Mouse (Mus musculus): Measurements from ENCODE around the gene Htr1d. TPM values are rescaled to one million over a fixed set of nuclear protein-coding genes. Genes with fewer than 3 reads are reported as not detected.

Htr1d gene
- polyA plus RNA-seq, 1 experiment from 2014 or later = not detected

- no peak overlapping the region for H3K27ac ChIP-seq (ENCODE audit: low read length)
- no peak for ATAC-seq (ENCODE audit: low read depth)
- WGBS (ENCODE audit: insufficient replicate concordance) = 57% methylated on average over 4 of the region's 4 CpGs
- H3K9me3 ChIP-seq (replicated peaks; ENCODE audit: control insufficient read depth, low read length) = no peaks in the 10 kb centered on the region
- H3K9ac ChIP-seq (ENCODE audit: low read depth, low read length) = no peak overlapping the region
- no peak overlapping the region for H3K4me3 ChIP-seq (ENCODE audit: low read depth, low read length)
- no peaks in the 10 kb centered on the region for H3K36me3 ChIP-seq (ENCODE audit: control insufficient read depth, insufficient read depth)
- H3K4me2 ChIP-seq (ENCODE audit: low read depth, low read length) = no peak overlapping the region
- no peaks in the 10 kb centered on the region for H3K27me3 ChIP-seq (ENCODE audit: control insufficient read depth, insufficient read depth, low read depth, low read length)
- H3K4me1 ChIP-seq (ENCODE audit: control insufficient read depth, low read depth, low read length) = no peaks in the 10 kb centered on the region
These were observed 21.2 kb downstream of the Htr1d start for GRCm38 (mm10) chr4:136444561-136444960.

- H3K27ac ChIP-seq (ENCODE audit: low read length) = no peak overlapping the region
- no peaks in the 10 kb centered on the region for H3K9me3 ChIP-seq (replicated peaks; ENCODE audit: control insufficient read depth, low read length)
- ATAC-seq (ENCODE audit: low read depth) = no peak
- H3K27me3 ChIP-seq (ENCODE audit: control insufficient read depth, insufficient read depth, low read depth, low read length) = no peaks in the 10 kb centered on the region
- WGBS (ENCODE audit: insufficient replicate concordance) = 48% methylated on average over 5 of the region's 5 CpGs
- H3K9ac ChIP-seq (ENCODE audit: low read depth, low read length) = no peak overlapping the region
- H3K36me3 ChIP-seq (ENCODE audit: control insufficient read depth, insufficient read depth) = no peaks in the 10 kb centered on the region
- H3K4me1 ChIP-seq (ENCODE audit: control insufficient read depth, low read depth, low read length) = peaks cover 6% of the 10 kb centered on the region
- H3K4me3 ChIP-seq (ENCODE audit: low read depth, low read length) = no peak overlapping the region
- no peak overlapping the region for H3K4me2 ChIP-seq (ENCODE audit: low read depth, low read length)
These were observed 26.5 kb downstream of the Htr1d start for GRCm38 (mm10) chr4:136449795-136450194.

GRCm38 (mm10) chr4:136450271-136450670 is 26.9 kb downstream of the Htr1d start:
- peaks cover 6% of the 10 kb centered on the region for H3K4me1 ChIP-seq (ENCODE audit: control insufficient read depth, low read depth, low read length)
- H3K4me2 ChIP-seq (ENCODE audit: low read depth, low read length) = no peak overlapping the region
- ATAC-seq (ENCODE audit: low read depth) = no peak
- 55% methylated on average over 4 of the region's 4 CpGs for WGBS (ENCODE audit: insufficient replicate concordance)
- H3K9ac ChIP-seq (ENCODE audit: low read depth, low read length) = no peak overlapping the region
- no peak overlapping the region for H3K4me3 ChIP-seq (ENCODE audit: low read depth, low read length)
- no peaks in the 10 kb centered on the region for H3K9me3 ChIP-seq (replicated peaks; ENCODE audit: control insufficient read depth, low read length)
- no peaks in the 10 kb centered on the region for H3K27me3 ChIP-seq (ENCODE audit: control insufficient read depth, insufficient read depth, low read depth, low read length)
- H3K27ac ChIP-seq (ENCODE audit: low read length) = no peak overlapping the region
- no peaks in the 10 kb centered on the region for H3K36me3 ChIP-seq (ENCODE audit: control insufficient read depth, insufficient read depth)

- 17% methylated on average over 6 of the region's 6 CpGs for WGBS (ENCODE audit: insufficient replicate concordance)
- no peak overlapping the region for H3K4me2 ChIP-seq (ENCODE audit: low read depth, low read length)
- peak; percentile 71 for ATAC-seq (ENCODE audit: low read depth)
These were observed 28.2 kb downstream of the Htr1d start for GRCm38 (mm10) chr4:136451564-136451963.

GRCm38 (mm10) chr4:136452286-136452685 is 29.0 kb downstream of the Htr1d start:
- H3K27me3 ChIP-seq (ENCODE audit: control insufficient read depth, insufficient read depth, low read depth, low read length) = no peaks in the 10 kb centered on the region
- no peaks in the 10 kb centered on the region for H3K36me3 ChIP-seq (ENCODE audit: control insufficient read depth, insufficient read depth)
- 53% methylated on average over 3 of the region's 3 CpGs for WGBS (ENCODE audit: insufficient replicate concordance)
- H3K4me2 ChIP-seq (ENCODE audit: low read depth, low read length) = no peak overlapping the region
- no peaks in the 10 kb centered on the region for H3K9me3 ChIP-seq (replicated peaks; ENCODE audit: control insufficient read depth, low read length)
- no peak for ATAC-seq (ENCODE audit: low read depth)
- H3K4me3 ChIP-seq (ENCODE audit: low read depth, low read length) = no peak overlapping the region
- H3K9ac ChIP-seq (ENCODE audit: low read depth, low read length) = no peak overlapping the region
- peaks cover 6% of the 10 kb centered on the region for H3K4me1 ChIP-seq (ENCODE audit: control insufficient read depth, low read depth, low read length)
- H3K27ac ChIP-seq (ENCODE audit: low read length) = peak overlapping the region; percentile 62

More at GRCm38 (mm10) chr4:136451564-136451963, 28.2 kb downstream of the Htr1d start:
- H3K27ac ChIP-seq (ENCODE audit: low read length) = peak overlapping the region; percentile 62
- peaks cover 6% of the 10 kb centered on the region for H3K4me1 ChIP-seq (ENCODE audit: control insufficient read depth, low read depth, low read length)
- H3K36me3 ChIP-seq (ENCODE audit: control insufficient read depth, insufficient read depth) = no peaks in the 10 kb centered on the region
- H3K9me3 ChIP-seq (replicated peaks; ENCODE audit: control insufficient read depth, low read length) = no peaks in the 10 kb centered on the region
- no peaks in the 10 kb centered on the region for H3K27me3 ChIP-seq (ENCODE audit: control insufficient read depth, insufficient read depth, low read depth, low read length)
- H3K9ac ChIP-seq (ENCODE audit: low read depth, low read length) = no peak overlapping the region
- no peak overlapping the region for H3K4me3 ChIP-seq (ENCODE audit: low read depth, low read length)

GRCm38 (mm10) chr4:136452792-136453191 is 29.5 kb downstream of the Htr1d start:
- Histone ChIP-seq H3K4me3 (ENCODE audit: low read depth, low read length) (no peak overlapping the region), H3K9me3 (replicated peaks; ENCODE audit: control insufficient read depth, low read length) (no peaks in the 10 kb centered on the region), H3K4me2 (ENCODE audit: low read depth, low read length) (no peak overlapping the region), H3K9ac (ENCODE audit: low read depth, low read length) (no peak overlapping the region), H3K27ac (ENCODE audit: low read length) (no peak overlapping the region), H3K36me3 (ENCODE audit: control insufficient read depth, insufficient read depth) (no peaks in the 10 kb centered on the region), H3K27me3 (ENCODE audit: control insufficient read depth, insufficient read depth, low read depth, low read length) (no peaks in the 10 kb centered on the region), H3K4me1 (ENCODE audit: control insufficient read depth, low read depth, low read length) (peaks cover 6% of the 10 kb centered on the region)
- WGBS (ENCODE audit: insufficient replicate concordance) = 44% methylated on average over 5 of the region's 5 CpGs
- ATAC-seq (ENCODE audit: low read depth) = peak; percentile 80

GRCm38 (mm10) chr4:136454850-136455260 is 31.5 kb downstream of the Htr1d start:
- H3K27me3 ChIP-seq (ENCODE audit: control insufficient read depth, insufficient read depth, low read depth, low read length) = no peaks in the 10 kb centered on the region
- no peak for ATAC-seq (ENCODE audit: low read depth)
- no peak overlapping the region for H3K27ac ChIP-seq (ENCODE audit: low read length)
- peak overlapping the region; percentile 65 for H3K4me2 ChIP-seq (ENCODE audit: low read depth, low read length)
- H3K9ac ChIP-seq (ENCODE audit: low read depth, low read length) = no peak overlapping the region
- no peaks in the 10 kb centered on the region for H3K9me3 ChIP-seq (replicated peaks; ENCODE audit: control insufficient read depth, low read length)
- peak overlapping the region; percentile 40 for H3K4me3 ChIP-seq (ENCODE audit: low read depth, low read length)
- no peaks in the 10 kb centered on the region for H3K36me3 ChIP-seq (ENCODE audit: control insufficient read depth, insufficient read depth)
- 3% methylated on average over 10 of the region's 10 CpGs for WGBS (ENCODE audit: insufficient replicate concordance)
- peaks cover 6% of the 10 kb centered on the region for H3K4me1 ChIP-seq (ENCODE audit: control insufficient read depth, low read depth, low read length)

GRCm38 (mm10) chr4:136456516-136457218 is 33.3 kb downstream of the Htr1d start:
- 70% methylated on average over 6 of the region's 6 CpGs for WGBS (ENCODE audit: insufficient replicate concordance)
- no peaks in the 10 kb centered on the region for H3K9me3 ChIP-seq (replicated peaks; ENCODE audit: control insufficient read depth, low read length)
- H3K4me3 ChIP-seq (ENCODE audit: low read depth, low read length) = no peak overlapping the region
- H3K4me2 ChIP-seq (ENCODE audit: low read depth, low read length) = no peak overlapping the region
- H3K27me3 ChIP-seq (ENCODE audit: control insufficient read depth, insufficient read depth, low read depth, low read length) = peaks cover 8% of the 10 kb centered on the region
- no peak overlapping the region for H3K27ac ChIP-seq (ENCODE audit: low read length)
- no peak for ATAC-seq (ENCODE audit: low read depth)
- H3K9ac ChIP-seq (ENCODE audit: low read depth, low read length) = no peak overlapping the region
- no peaks in the 10 kb centered on the region for H3K36me3 ChIP-seq (ENCODE audit: control insufficient read depth, insufficient read depth)
- peaks cover 6% of the 10 kb centered on the region for H3K4me1 ChIP-seq (ENCODE audit: control insufficient read depth, low read depth, low read length)

- Histone ChIP-seq H3K4me3 (ENCODE audit: low read depth, low read length) (no peak overlapping the region), H3K9me3 (replicated peaks; ENCODE audit: control insufficient read depth, low read length) (no peaks in the 10 kb centered on the region), H3K4me1 (ENCODE audit: control insufficient read depth, low read depth, low read length) (peaks cover 3% of the 10 kb centered on the region; the same call in 1 of the 2 replicates), H3K36me3 (ENCODE audit: control insufficient read depth, insufficient read depth) (no peaks in the 10 kb centered on the region), H3K27ac (ENCODE audit: low read length) (no peak overlapping the region), H3K27me3 (ENCODE audit: control insufficient read depth, insufficient read depth, low read depth, low read length) (peaks cover 24% of the 10 kb centered on the region), H3K9ac (ENCODE audit: low read depth, low read length) (no peak overlapping the region), H3K4me2 (ENCODE audit: low read depth, low read length) (no peak overlapping the region)
- WGBS (ENCODE audit: insufficient replicate concordance) = 61% methylated on average over 7 of the region's 7 CpGs
- no peak for ATAC-seq (ENCODE audit: low read depth)
These were observed 35.0 kb downstream of the Htr1d start for GRCm38 (mm10) chr4:136458276-136458675.
